Mouse (Mus musculus) stomach, embryonic 16.5 days (tissue): Measurements from ENCODE around the gene Mgmt. TPM values are rescaled to one million over a fixed set of nuclear protein-coding genes. Genes with fewer than 3 reads are reported as not detected.

Experiments used
- ATAC-seq: fragments of 200-750 bp; cut with Nextera tagmentation; 2 replicates; pipeline ENCODE4 v1.8.0; 2017; ENCODE audit warnings: moderate number of reproducible peaks, moderate TSS enrichment; ENCODE audit not compliant: insufficient read depth, low FRiP score
- H3K27ac ChIP-seq: fragments of 300-500 bp; sonication (generic); 2 replicates; pipeline ENCODE4 v1.5.1; 2014; ENCODE audit warnings: low read length
- H3K27me3 ChIP-seq: fragments of 300-500 bp; sonication (generic); 2 replicates; pipeline ENCODE4 v1.6.1; 2014; ENCODE audit warnings: low read length, control low read depth, mixed read lengths; ENCODE audit not compliant: control insufficient read depth, insufficient read depth
- H3K36me3 ChIP-seq: fragments of 300-500 bp; sonication (generic); 2 replicates; pipeline ENCODE4 v1.6.1; 2014; ENCODE audit warnings: low read length; ENCODE audit not compliant: control insufficient read depth, insufficient read depth
- H3K4me1 ChIP-seq: fragments of 300-500 bp; sonication (generic); 2 replicates; pipeline ENCODE4 v1.6.1; 2014; ENCODE audit warnings: low read length, control low read depth, mixed read lengths; ENCODE audit not compliant: control insufficient read depth, insufficient read depth
- H3K4me2 ChIP-seq: fragments of 300-500 bp; sonication (generic); 2 replicates; pipeline ENCODE4 v1.6.1; 2014; ENCODE audit warnings: low read depth, low read length, mixed read lengths
- H3K4me3 ChIP-seq: fragments of 300-500 bp; sonication (generic); replicated peaks from 2 replicates; pipeline ENCODE4 v1.5.1; 2014; ENCODE audit warnings: mild to moderate bottlenecking, low read length
- H3K9ac ChIP-seq: fragments of 300-500 bp; sonication (generic); 2 replicates; pipeline ENCODE4 v1.6.1; 2014; ENCODE audit warnings: low read length
- H3K9me3 ChIP-seq: fragments of 300-500 bp; sonication (generic); replicated peaks from 2 replicates; pipeline ENCODE4 v1.6.1; 2016; ENCODE audit warnings: low read length, control low read depth; ENCODE audit not compliant: control insufficient read depth
- whole genome bisulfite sequencing: fragments of 180-500 bp; shearing (Covaris S2); extraction: QIAGEN DNeasy Blood & Tissue Kit; methylation state at CpG from one replicate; pipeline ENCODE4 v1.1.7; 2014; 5-methylcytosine and 5-hydroxymethylcytosine counted together
- polyA plus RNA-seq: library from polyadenylated mRNA; unstranded; fragments of >200 nt; fragmentation: Nextera tagmentation; extraction: Ambion mirVana; gene quantifications from 2 replicates; pipeline ENCODE4 v1.2.1, GENCODE M21; 2015

Gene Mgmt
- polyA plus RNA-seq, 1 experiment from 2014 or later, result 7.3 TPM

DNA sequence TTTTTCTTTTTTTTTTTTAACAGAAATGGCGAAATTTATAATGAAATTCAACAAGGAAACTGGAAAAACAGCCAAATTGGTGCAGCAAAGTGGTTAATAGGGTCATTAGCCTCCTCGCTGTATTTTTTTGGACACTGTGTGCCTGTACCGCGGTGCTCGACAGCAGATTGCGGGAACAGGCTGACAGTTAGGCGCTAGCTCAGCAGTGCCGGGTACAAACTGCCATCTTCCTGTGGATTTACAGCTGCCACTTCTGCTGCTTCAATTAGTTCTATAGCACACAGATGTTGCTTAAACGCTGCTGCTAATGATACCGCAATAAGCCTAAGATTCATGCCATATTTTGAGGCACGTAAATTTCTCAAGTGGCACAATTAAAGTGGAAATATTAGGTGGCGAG lies 252.7 kb downstream of the Mgmt start:
- H3K36me3 ChIP-seq, result no peaks in the 10 kb centered on the region
- no peak overlapping the region for H3K4me2 ChIP-seq
- no peak overlapping the region for H3K4me3 ChIP-seq
- ATAC-seq, result no peak
- no peaks in the 10 kb centered on the region for H3K27me3 ChIP-seq
- no peaks in the 10 kb centered on the region for H3K9me3 ChIP-seq
- no peak overlapping the region for H3K27ac ChIP-seq
- WGBS, result 87% methylated on average over 12 of the region's 12 CpGs
- H3K9ac ChIP-seq, result no peak overlapping the region
- no peaks in the 10 kb centered on the region for H3K4me1 ChIP-seq

GRCm38 (mm10) chr7:137151854-137152253 lies 257.4 kb downstream of the Mgmt start:
- H3K36me3 ChIP-seq, result no peaks in the 10 kb centered on the region
- no peak overlapping the region for H3K9ac ChIP-seq
- no peak overlapping the region for H3K4me2 ChIP-seq
- 80% methylated on average over 2 of the region's 2 CpGs for WGBS
- H3K4me1 ChIP-seq, result no peaks in the 10 kb centered on the region
- no peaks in the 10 kb centered on the region for H3K27me3 ChIP-seq
- H3K4me3 ChIP-seq, result no peak overlapping the region
- no peaks in the 10 kb centered on the region for H3K9me3 ChIP-seq
- H3K27ac ChIP-seq, result no peak overlapping the region
- ATAC-seq, result no peak

DNA sequence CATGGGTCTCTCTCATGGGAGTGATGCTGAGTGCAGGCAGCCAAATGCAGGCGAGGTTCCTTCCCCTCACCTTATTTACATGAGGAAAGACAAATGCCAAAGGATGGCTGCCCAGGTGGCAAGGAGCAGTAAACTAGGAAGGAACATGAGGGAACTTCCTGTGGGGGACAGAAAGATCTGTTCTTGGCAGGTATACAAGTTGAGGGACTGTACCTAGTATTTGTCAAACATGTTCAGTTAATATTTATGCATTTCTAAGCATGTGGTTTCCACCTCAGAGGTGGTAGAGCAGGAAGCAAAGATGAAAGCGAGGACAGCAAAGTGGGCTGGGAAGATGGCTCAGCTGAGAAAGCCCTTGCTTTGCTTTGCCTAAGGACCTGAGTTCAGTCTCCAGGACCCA lies 260.2 kb downstream of the Mgmt start:
- no peaks in the 10 kb centered on the region for H3K27me3 ChIP-seq
- H3K9me3 ChIP-seq, result no peaks in the 10 kb centered on the region
- H3K4me3 ChIP-seq, result no peak overlapping the region
- no peaks in the 10 kb centered on the region for H3K36me3 ChIP-seq
- no peak overlapping the region for H3K9ac ChIP-seq
- H3K4me1 ChIP-seq, result no peaks in the 10 kb centered on the region
- H3K4me2 ChIP-seq, result no peak overlapping the region
- WGBS, result 49% methylated on average over 2 of the region's 2 CpGs
- H3K27ac ChIP-seq, result no peak overlapping the region
- no peak for ATAC-seq

DNA sequence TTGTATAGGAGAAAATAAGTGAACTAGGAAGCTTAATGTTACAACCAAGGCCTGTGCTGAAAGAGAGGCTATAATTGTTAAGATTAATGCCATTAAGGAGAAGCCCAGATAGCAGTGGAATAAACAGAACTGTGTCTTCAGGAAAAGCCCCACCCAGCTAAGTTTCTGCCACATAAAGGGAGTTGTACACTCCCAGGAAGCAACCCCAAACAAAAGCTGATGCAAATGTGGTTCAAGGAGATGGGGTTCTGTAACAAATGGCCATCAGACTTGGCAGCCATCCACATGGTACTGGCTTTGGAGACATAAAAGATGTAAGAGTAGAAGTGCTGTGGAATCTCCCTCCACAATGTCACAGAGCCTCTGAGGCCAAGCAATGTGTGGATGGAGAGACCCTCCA lies 264.7 kb downstream of the Mgmt start:
- no peak overlapping the region for H3K27ac ChIP-seq
- no peaks in the 10 kb centered on the region for H3K27me3 ChIP-seq
- no peaks in the 10 kb centered on the region for H3K36me3 ChIP-seq
- H3K4me3 ChIP-seq, result no peak overlapping the region
- H3K9ac ChIP-seq, result no peak overlapping the region
- H3K9me3 ChIP-seq, result no peaks in the 10 kb centered on the region
- ATAC-seq, result no peak
- H3K4me1 ChIP-seq, result no peaks in the 10 kb centered on the region
- H3K4me2 ChIP-seq, result no peak overlapping the region

GRCm38 (mm10) chr7:137172278-137172677 lies 277.9 kb downstream of the Mgmt start:
- no peak overlapping the region for H3K27ac ChIP-seq
- H3K4me2 ChIP-seq, result no peak overlapping the region
- H3K27me3 ChIP-seq, result no peaks in the 10 kb centered on the region
- no peaks in the 10 kb centered on the region for H3K9me3 ChIP-seq
- no peak overlapping the region for H3K9ac ChIP-seq
- H3K4me1 ChIP-seq, result no peaks in the 10 kb centered on the region
- WGBS, result 40% methylated on average over 9 of the region's 9 CpGs
- no peak overlapping the region for H3K4me3 ChIP-seq
- no peaks in the 10 kb centered on the region for H3K36me3 ChIP-seq
- ATAC-seq, result no peak
